Mouse (Mus musculus): ENCODE measurements around the gene Ano3.

GRCm38 (mm10) chr2:110814964-110815363, 135.8 kb downstream of the Ano3 start:
- TF ChIP-seq POLR2A (IDR thresholded peaks at IDR 0.05; ENCODE audit: borderline replicate concordance, control insufficient read depth, low read depth, low read length) = no peak
- no peak for TF ChIP-seq CTCF (IDR thresholded peaks at IDR 0.05; ENCODE audit: control insufficient read depth, insufficient read depth, low read length)

Data from bone marrow, adult 2 months (tissue).